Mouse (Mus musculus) adrenal gland, postnatal 36 days (tissue): Measurements from ENCODE around the gene Gabre. TPM values are rescaled to one million over a fixed set of nuclear protein-coding genes. Genes with fewer than 3 reads are reported as not detected.

Experiments used
- DNase-seq, 2 experiments: peaks; one replicate each; pipeline ENCODE4 v3.0.0; 2021; ENCODE audit warnings: mixed read lengths in 1 of 2
- long read RNA-seq, 2 experiments: library from polyadenylated mRNA; stranded (forward); transcript quantifications; one replicate each; pipeline ENCODE4 v2.0.0; 2021; ENCODE audit warnings: borderline sequencing depth in 2 of 2
- microRNA-seq: library from miRNA; unstranded; fragments of <30 nt; microRNA quantifications from one replicate; pipeline ENCODE4 v1.2.0, GENCODE M21; 2021
- total RNA-seq, 2 experiments: library from RNA; stranded (reverse); gene quantifications; 2 replicates each; pipeline ENCODE4 v1.2.3; 2021

Gabre gene
- total RNA-seq: under 1 TPM; 0.63 to 0.86 TPM
- long read RNA-seq, experiment 1: 0 reads
- long read RNA-seq, experiment 2: 0 reads

DNA sequence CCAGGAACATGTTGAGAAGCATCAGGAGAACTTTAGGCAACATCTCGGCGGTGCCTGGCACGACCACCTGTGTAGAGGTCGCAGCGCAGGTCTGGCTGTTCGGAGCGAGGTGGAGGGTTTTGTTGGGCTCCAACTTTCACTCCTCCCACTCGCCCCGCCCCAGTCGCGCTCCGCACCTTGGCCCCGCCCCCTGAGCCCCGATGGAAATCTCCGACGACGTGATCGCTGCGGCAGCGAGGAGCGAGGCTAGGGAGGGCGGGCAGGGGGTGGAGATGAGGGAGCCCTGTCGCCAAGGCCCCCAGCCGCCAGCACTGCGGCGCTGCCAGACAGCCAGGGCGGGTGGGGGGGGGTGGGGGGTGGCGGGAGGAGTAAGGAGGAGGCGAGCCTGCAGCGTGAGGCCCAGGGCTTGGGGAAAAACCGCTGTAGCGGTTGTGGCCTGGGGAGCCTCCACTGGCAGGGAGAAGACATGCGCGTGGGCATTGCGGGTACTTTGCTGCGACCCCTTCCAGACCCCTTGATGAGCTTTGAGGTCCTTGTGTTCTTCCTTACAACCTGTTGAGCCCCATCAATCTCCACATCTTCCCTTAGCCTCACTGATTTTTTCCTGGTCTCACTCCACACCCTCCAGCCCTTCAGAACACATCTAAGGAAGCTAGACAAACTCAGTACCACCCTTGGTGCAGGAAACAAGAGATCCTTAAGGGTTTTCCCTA lies at the start of gene Gabre:
TSS of gene Gabre (minus strand) at position 145 of the 713 bp plus-strand sequence.
- peak; percentile 58 to 74 for DNase-seq

DNA sequence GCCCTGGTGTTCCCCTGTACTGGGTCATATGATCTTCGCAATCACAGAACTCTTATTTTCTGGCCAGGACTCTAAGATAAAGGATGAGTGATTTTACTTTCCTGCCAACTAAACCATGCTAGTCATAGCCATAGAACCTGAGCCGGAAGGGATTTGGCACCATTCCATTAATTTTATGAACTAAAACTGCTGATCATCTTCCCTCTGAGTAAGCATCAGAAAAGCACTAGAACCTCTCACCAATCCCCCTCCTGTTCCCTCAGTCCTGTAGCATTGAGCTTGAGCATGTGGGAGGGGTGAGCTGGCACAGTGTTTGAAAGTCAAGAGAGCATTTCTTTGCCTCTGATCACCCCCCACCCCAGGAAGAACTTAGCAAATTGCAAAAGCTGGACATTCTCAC lies 23.2 kb upstream of the Gabre start:
- no peak for DNase-seq

DNA sequence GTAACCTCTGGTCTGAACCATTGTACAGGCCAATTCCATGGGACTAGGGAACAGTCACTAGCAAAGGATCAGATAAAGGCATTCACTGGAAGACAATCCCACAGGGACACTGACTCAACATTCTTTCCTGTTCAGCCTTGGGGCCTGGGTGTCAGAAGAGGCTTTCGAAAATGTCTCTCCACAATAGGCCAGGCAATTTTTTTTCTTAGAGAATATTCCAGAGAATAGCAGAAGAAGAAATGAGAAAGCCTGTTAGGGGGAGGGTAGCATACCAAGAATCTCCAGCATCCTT lies 715 bp upstream of the Gabre start:
- DNase-seq: no peak

DNA sequence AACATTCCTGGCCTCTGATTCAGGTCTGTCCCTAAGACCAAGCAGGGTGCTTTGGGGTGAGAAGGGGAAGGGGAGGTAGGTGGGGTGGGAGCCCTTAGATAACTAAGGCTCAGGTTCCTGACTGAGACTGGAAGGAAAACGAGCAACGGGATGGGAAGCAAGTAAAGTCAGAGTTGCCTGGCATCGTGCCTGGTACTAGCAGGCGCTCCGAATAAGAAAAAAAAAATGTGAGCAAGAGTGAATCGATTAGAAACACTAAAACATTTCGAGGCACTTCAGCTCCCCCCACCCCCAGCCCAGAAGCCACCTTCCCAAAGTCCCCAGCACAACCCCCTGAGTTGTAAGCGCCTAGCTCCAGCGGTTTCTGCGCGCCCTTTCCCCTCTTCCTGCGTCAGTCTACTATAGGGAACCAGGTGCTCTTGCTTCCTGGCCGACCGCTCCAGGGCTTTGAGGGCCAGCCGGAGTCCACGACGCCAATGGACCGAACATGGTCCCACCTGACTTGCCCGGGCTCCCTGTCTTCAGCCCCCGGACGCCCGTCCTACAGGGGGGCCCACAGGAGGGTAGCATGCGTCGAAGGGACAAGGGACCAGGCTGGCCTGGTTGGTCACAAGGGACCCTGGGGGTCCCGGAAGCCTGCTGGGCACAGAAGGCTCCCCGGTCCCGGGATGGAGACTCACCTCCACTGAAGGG lies 491 bp downstream of the Gabre start:
- DNase-seq: peak in 1 of 2 experiments; percentile 4

DNA sequence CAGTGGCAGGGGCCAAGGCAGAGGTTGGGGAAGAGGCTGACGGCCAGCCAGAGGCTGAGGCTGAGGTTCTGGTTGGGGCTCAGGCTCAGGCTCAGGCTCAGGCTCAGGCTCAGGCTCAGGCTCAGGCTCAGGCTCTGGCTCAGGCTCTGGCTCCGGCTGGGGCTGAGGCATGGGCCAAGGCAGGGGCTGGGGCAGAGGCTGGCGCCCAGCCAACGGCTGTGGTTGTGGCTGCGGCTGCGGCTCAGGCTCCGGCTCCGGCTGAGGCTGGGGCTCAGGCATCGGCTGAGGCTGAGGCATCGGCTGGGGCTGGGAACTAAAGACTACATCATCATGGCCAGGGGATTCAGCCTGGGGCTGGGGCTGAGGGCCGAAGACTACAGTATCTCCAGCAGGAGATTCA lies 4.0 kb downstream of the Gabre start:
- DNase-seq: no peak

DNA sequence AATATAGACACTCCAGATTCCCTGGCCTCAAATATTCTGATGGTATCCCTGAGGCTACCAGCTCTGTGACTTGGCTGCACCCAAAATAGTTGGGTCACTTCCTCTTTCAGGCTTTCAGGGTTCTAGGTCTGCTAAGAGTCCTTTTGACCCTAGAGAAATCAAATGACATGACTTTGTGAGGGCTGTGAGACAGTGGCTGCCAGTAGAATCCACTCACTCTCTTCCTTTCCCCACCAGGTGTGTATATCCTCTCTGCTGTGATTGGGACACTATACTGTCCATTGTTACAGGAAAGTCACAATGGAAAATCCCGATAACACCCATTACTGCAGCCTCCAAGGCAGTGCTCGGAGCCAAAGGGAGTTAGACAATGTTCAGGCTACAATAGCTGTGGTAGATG lies 52.9 kb downstream of the Gabre start, which contains the start of gene Magea4:
TSS of gene Magea4 (plus strand) at position 301 of the 400 bp plus-strand sequence.
- DNase-seq: no peak

Small RNA genes lying within 50 kb of the gene (microRNA-seq; reads per million reads assigned to microRNA genes)
- gene Mir224: 100 reads per million, percentile 53 among the genes with 10 or more reads in this experiment
- 8.2 reads per million, percentile 21 among the genes with 10 or more reads in this experiment for gene Mir452

Other genes with a start within 250 kb of the Gabre start
- gene Magea4, start 52.8 kb downstream of the Gabre start, total RNA-seq: not detected
- not detected for gene Magea10, start 112.1 kb upstream of the Gabre start, total RNA-seq